Mouse (Mus musculus) liver, embryonic 13.5 days (tissue): ENCODE measurements around the gene Bsx. TPM values are rescaled to one million over a fixed set of nuclear protein-coding genes. Genes with fewer than 3 reads are reported as not detected.
A peak's percentile ranks its signal among the peaks of the same experiment; 100 is the strongest.

ENCODE experiments used
- ATAC-seq: fragments of 200-750 bp; cut with Nextera tagmentation; 2 replicates; pipeline ENCODE4 v1.8.0; 2017; ENCODE audit warnings: low read depth, mild to moderate bottlenecking, moderate number of reproducible peaks, moderate library complexity
- DNase-seq: peaks from one replicate; pipeline ENCODE4 v3.0.0; 2022
- H3K27ac ChIP-seq: fragments of 300-500 bp; sonication (generic); 2 replicates; pipeline ENCODE4 v1.5.1; 2015; ENCODE audit warnings: moderate library complexity, mild to moderate bottlenecking, inconsistent platforms
- H3K27me3 ChIP-seq: fragments of 300-500 bp; sonication (generic); 2 replicates; pipeline ENCODE4 v1.6.1; 2015; ENCODE audit warnings: mild to moderate bottlenecking, inconsistent platforms
- H3K36me3 ChIP-seq: fragments of 300-500 bp; sonication (generic); 2 replicates; pipeline ENCODE4 v1.6.1; 2015; ENCODE audit warnings: mild to moderate bottlenecking, inconsistent platforms
- H3K4me1 ChIP-seq: fragments of 300-500 bp; sonication (generic); replicated peaks from 2 replicates; pipeline ENCODE4 v1.6.1; 2015; ENCODE audit warnings: inconsistent platforms
- H3K4me2 ChIP-seq: fragments of 300-500 bp; sonication (generic); 2 replicates; pipeline ENCODE4 v1.6.1; 2015; ENCODE audit warnings: inconsistent platforms, mild to moderate bottlenecking, moderate library complexity
- H3K4me3 ChIP-seq: fragments of 300-500 bp; sonication (generic); replicated peaks from 2 replicates; pipeline ENCODE4 v1.5.1; 2015; ENCODE audit warnings: mild to moderate bottlenecking, inconsistent platforms
- H3K9ac ChIP-seq: fragments of 300-500 bp; sonication (generic); 2 replicates; pipeline ENCODE4 v1.6.1; 2015; ENCODE audit warnings: mild to moderate bottlenecking, inconsistent platforms
- H3K9me3 ChIP-seq: fragments of 300-500 bp; sonication (generic); replicated peaks from 2 replicates; pipeline ENCODE4 v1.6.1; 2016; ENCODE audit warnings: inconsistent platforms
- WGBS: fragments of 180-500 bp; shearing (Covaris S2); methylation state at CpG from one replicate; pipeline ENCODE4 v1.1.7; 2015; ENCODE audit not compliant: insufficient replicate concordance; 5-methylcytosine and 5-hydroxymethylcytosine counted together
- polyA plus RNA-seq: library from polyadenylated mRNA; unstranded; fragments of >200 nt; fragmentation: Nextera tagmentation; extraction: Ambion mirVana; gene quantifications from 2 replicates; pipeline ENCODE4 v1.2.1, GENCODE M21; 2015

The Bsx gene
- polyA plus RNA-seq, result not detected in 2 replicates

GRCm38 (mm10) chr9:40873556-40874470 is at the start of gene Bsx:
TSS of gene Bsx (plus strand) at chr9:40874127.
- peak; percentile 10 for DNase-seq
- Histone ChIP-seq H3K27me3 (peaks cover 96% of the 10 kb centered on the region), H3K4me2 (0 out of 2 replicates have a peak within 1 kb of the TSS, but pooled peaks have one; percentile 32), H3K36me3 (no peaks in the 10 kb centered on the region), H3K4me1 (no peaks in the 10 kb centered on the region), H3K9ac (no peak within 1 kb of the TSS), H3K9me3 (no peaks in the 10 kb centered on the region), H3K27ac (no peak within 1 kb of the TSS), H3K4me3 (no peak within 1 kb of the TSS)
- ATAC-seq, result 0 out of 2 replicates have a peak, but pooled peaks have one; percentile 39
- 4% methylated on average over 32 of the region's 32 CpGs for WGBS

GRCm38 (mm10) chr9:40825601-40826000 is 48.3 kb upstream of the Bsx start:
- 45% methylated on average over 6 of the region's 6 CpGs for WGBS
- Histone ChIP-seq H3K4me3 (no peak overlapping the region), H3K27ac (no peak overlapping the region), H3K9ac (no peak overlapping the region), H3K9me3 (no peaks in the 10 kb centered on the region), H3K27me3 (peaks cover 5% of the 10 kb centered on the region; the same call in 1 of the 2 replicates), H3K4me2 (no peak overlapping the region), H3K36me3 (no peaks in the 10 kb centered on the region), H3K4me1 (peaks cover 10% of the 10 kb centered on the region; the same call in 1 of the 2 replicates)
- ATAC-seq, result no peak
- DNase-seq, result no peak

- H3K27me3 ChIP-seq, result no peaks in the 10 kb centered on the region; the same call in 1 of the 2 replicates
- DNase-seq, result no peak
- no peaks in the 10 kb centered on the region for H3K9me3 ChIP-seq
- no peaks in the 10 kb centered on the region for H3K36me3 ChIP-seq
- H3K4me3 ChIP-seq, result no peak overlapping the region
- no peak overlapping the region for H3K27ac ChIP-seq
- no peak overlapping the region for H3K4me2 ChIP-seq
- 73% methylated on average over 4 of the region's 4 CpGs for WGBS
- no peaks in the 10 kb centered on the region for H3K4me1 ChIP-seq
- H3K9ac ChIP-seq, result no peak overlapping the region
- no peak for ATAC-seq
Observed at GRCm38 (mm10) chr9:40827366-40827765, 46.6 kb upstream of the Bsx start.

GRCm38 (mm10) chr9:40834569-40834968 is 39.4 kb upstream of the Bsx start:
- Histone ChIP-seq H3K27me3 (no peaks in the 10 kb centered on the region), H3K4me1 (no peaks in the 10 kb centered on the region), H3K36me3 (no peaks in the 10 kb centered on the region), H3K9ac (no peak overlapping the region), H3K4me2 (no peak overlapping the region), H3K9me3 (no peaks in the 10 kb centered on the region), H3K4me3 (no peak overlapping the region), H3K27ac (no peak overlapping the region)
- WGBS, result 6% methylated on average over 12 of the region's 12 CpGs
- peak; percentile 34 for DNase-seq
- ATAC-seq, result no peak

GRCm38 (mm10) chr9:40836681-40837080 is 37.2 kb upstream of the Bsx start:
- Histone ChIP-seq H3K36me3 (no peaks in the 10 kb centered on the region), H3K27ac (no peak overlapping the region), H3K4me2 (no peak overlapping the region), H3K9ac (no peak overlapping the region), H3K27me3 (no peaks in the 10 kb centered on the region), H3K4me1 (no peaks in the 10 kb centered on the region), H3K9me3 (no peaks in the 10 kb centered on the region), H3K4me3 (no peak overlapping the region)
- DNase-seq (no peak), ATAC-seq (no peak)
- WGBS, result 64% methylated on average over 3 of the region's 3 CpGs

- no peak overlapping the region for H3K9ac ChIP-seq
- no peaks in the 10 kb centered on the region for H3K4me1 ChIP-seq
- WGBS, result 40% methylated on average over 3 of the region's 3 CpGs
- H3K9me3 ChIP-seq, result no peaks in the 10 kb centered on the region
- no peak overlapping the region for H3K4me3 ChIP-seq
- H3K27ac ChIP-seq, result no peak overlapping the region
- H3K27me3 ChIP-seq, result no peaks in the 10 kb centered on the region
- no peaks in the 10 kb centered on the region for H3K36me3 ChIP-seq
- no peak overlapping the region for H3K4me2 ChIP-seq
- no peak for ATAC-seq
- no peak for DNase-seq
Observed at GRCm38 (mm10) chr9:40839662-40840061, 34.3 kb upstream of the Bsx start.

GRCm38 (mm10) chr9:40851515-40851914 is 22.4 kb upstream of the Bsx start:
- no peaks in the 10 kb centered on the region for H3K4me1 ChIP-seq
- H3K9me3 ChIP-seq, result no peaks in the 10 kb centered on the region
- 44% methylated on average over 2 of the region's 2 CpGs for WGBS
- H3K27ac ChIP-seq, result no peak overlapping the region
- DNase-seq (no peak), ATAC-seq (no peak)
- no peak overlapping the region for H3K4me2 ChIP-seq
- no peak overlapping the region for H3K4me3 ChIP-seq
- H3K9ac ChIP-seq, result no peak overlapping the region
- H3K36me3 ChIP-seq, result no peaks in the 10 kb centered on the region
- no peaks in the 10 kb centered on the region for H3K27me3 ChIP-seq

- no peak overlapping the region for H3K4me2 ChIP-seq
- DNase-seq, result no peak
- no peak overlapping the region for H3K9ac ChIP-seq
- H3K27me3 ChIP-seq, result peaks cover 27% of the 10 kb centered on the region
- H3K9me3 ChIP-seq, result no peaks in the 10 kb centered on the region
- no peak overlapping the region for H3K27ac ChIP-seq
- H3K4me1 ChIP-seq, result no peaks in the 10 kb centered on the region
- H3K4me3 ChIP-seq, result 0 out of 2 replicates have a peak overlapping the region, but pooled peaks have one; percentile 5
- WGBS, result 15% methylated on average over 21 of the region's 21 CpGs
- H3K36me3 ChIP-seq, result no peaks in the 10 kb centered on the region
- no peak for ATAC-seq
Observed at GRCm38 (mm10) chr9:40858461-40859160, 15.3 kb upstream of the Bsx start.

- Histone ChIP-seq H3K4me1 (no peaks in the 10 kb centered on the region), H3K4me2 (no peak overlapping the region), H3K27ac (no peak overlapping the region), H3K36me3 (no peaks in the 10 kb centered on the region), H3K9me3 (no peaks in the 10 kb centered on the region), H3K9ac (no peak overlapping the region), H3K27me3 (peaks cover 27% of the 10 kb centered on the region), H3K4me3 (no peak overlapping the region)
- ATAC-seq (no peak), DNase-seq (no peak)
- 18% methylated on average over 9 of the region's 9 CpGs for WGBS
Observed at GRCm38 (mm10) chr9:40859196-40859595, 14.7 kb upstream of the Bsx start.

- H3K9ac ChIP-seq, result no peak overlapping the region
- no peaks in the 10 kb centered on the region for H3K9me3 ChIP-seq
- no peak overlapping the region for H3K4me3 ChIP-seq
- no peak overlapping the region for H3K4me2 ChIP-seq
- ATAC-seq (no peak), DNase-seq (no peak)
- H3K36me3 ChIP-seq, result no peaks in the 10 kb centered on the region
- no peaks in the 10 kb centered on the region for H3K4me1 ChIP-seq
- WGBS, result 65% methylated on average over 5 of the region's 5 CpGs
- H3K27me3 ChIP-seq, result peaks cover 67% of the 10 kb centered on the region
- H3K27ac ChIP-seq, result no peak overlapping the region
Observed at GRCm38 (mm10) chr9:40870331-40870730, 3.6 kb upstream of the Bsx start.

- H3K4me2 ChIP-seq, result peak overlapping the region; percentile 39
- no peak for ATAC-seq
- H3K9ac ChIP-seq, result no peak overlapping the region
- no peak for DNase-seq
- H3K36me3 ChIP-seq, result no peaks in the 10 kb centered on the region
- 3% methylated on average over 34 of the region's 34 CpGs for WGBS
- no peaks in the 10 kb centered on the region for H3K9me3 ChIP-seq
- peak overlapping the region; percentile 4; the same call in 1 of the 2 replicates for H3K4me3 ChIP-seq
- H3K4me1 ChIP-seq, result no peaks in the 10 kb centered on the region
- H3K27ac ChIP-seq, result no peak overlapping the region
- H3K27me3 ChIP-seq, result peaks cover 79% of the 10 kb centered on the region
Observed at GRCm38 (mm10) chr9:40871369-40872155, 2.4 kb upstream of the Bsx start.
